Mouse (Mus musculus) gonadal fat pad, adult 2 months (tissue): ENCODE results near the gene Gpr82. TPM values are rescaled to one million over a fixed set of nuclear protein-coding genes. Genes with fewer than 3 reads are reported as not detected.

Experiments used
- DNase-seq: peaks from one replicate; pipeline ENCODE4 v3.0.0-alpha.2; 2012; ENCODE audit warnings: low read depth
- polyA plus RNA-seq: library from polyadenylated mRNA; depleted of rRNA; stranded (reverse); fragments of >200 nt; gene quantifications from 2 replicates; pipeline ENCODE4 v1.2.3, GENCODE M21; 2012; rRNA removed

Gpr82 gene
- polyA plus RNA-seq: 8.4 and 10.7 TPM in 2 replicates

- no peak for DNase-seq
Observed at GRCm38 (mm10) chrX:13661063-13661462, at the start of gene Gpr82. Gpr82 (plus strand) TSS chrX:13661363.

DNA sequence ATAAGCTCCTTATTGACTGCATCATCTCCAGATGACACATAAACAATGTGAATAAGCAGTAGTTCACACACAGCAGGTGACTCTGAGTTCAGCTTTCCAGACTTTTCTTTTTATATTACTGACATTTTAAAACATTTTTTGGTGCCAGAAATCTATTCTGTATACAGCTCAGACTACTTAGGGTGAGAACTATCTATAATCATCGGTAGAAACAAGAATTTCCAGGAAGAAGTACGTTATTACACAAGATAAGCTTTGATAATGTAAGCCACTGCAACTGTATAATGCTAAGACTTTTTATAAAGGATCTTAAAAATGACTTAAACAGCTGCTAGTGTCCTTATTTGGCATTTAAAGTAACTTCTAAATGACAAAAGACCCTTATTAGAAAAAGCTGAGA lies 49.0 kb upstream of the Gpr82 start:
- DNase-seq: no peak

DNA sequence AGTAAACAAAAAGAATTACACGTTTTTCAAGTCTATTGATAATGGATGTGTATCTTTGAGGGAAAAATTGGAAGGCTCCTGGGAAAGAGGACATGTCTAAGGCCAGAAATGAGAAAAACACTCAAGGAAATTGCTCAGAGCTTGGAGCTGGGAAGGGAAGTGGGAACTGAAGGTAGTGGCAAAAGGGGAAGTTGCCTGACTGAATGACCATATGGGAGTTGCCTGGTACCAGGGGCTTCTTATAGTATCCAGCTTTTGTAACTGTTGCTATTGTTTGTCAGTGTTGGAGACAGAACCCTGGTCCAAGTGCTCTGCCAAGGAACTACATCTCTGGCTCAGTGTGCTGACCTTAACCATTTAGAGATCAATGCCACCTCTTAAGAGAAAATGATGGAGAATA lies 44.4 kb upstream of the Gpr82 start:
- no peak for DNase-seq

DNA sequence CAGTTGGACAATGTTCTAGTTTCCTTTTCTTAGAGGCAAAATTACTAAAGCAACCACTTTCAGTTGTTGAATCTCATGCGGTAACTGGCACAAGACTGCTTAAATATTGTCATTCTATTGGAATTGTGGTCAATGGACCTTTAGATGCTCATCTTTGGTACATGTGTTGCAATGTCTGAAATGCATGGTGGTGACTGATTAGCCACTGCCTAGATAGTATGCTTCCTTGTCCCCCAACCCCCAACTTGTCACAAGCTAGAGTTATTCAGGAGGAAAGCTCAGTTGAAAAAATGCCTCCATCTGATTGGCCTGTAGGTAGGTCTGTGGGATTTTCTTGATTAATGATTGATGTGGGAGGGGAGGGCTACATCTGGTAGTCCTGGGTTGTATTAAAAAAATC lies 43.9 kb upstream of the Gpr82 start:
- no peak for DNase-seq

DNA sequence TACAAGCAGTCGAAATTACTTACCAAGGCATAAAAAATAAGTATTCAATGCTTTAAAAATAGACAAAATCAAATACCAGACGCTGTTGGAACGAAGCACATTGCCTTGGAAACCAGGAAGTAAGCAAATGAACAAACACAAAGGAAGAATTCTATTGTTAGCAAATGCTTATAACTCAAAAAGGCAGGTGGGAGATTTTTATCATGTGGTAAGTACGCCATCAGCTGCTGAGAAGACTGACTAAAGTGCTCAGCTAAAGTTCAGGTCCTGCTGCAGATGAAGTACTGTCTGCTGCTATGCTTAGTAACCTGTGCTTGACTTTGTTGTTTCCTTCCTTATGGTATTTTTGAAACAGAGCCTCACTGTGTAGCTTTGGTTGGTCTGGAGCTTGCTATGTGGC lies 42.7 kb upstream of the Gpr82 start:
- DNase-seq: no peak

DNA sequence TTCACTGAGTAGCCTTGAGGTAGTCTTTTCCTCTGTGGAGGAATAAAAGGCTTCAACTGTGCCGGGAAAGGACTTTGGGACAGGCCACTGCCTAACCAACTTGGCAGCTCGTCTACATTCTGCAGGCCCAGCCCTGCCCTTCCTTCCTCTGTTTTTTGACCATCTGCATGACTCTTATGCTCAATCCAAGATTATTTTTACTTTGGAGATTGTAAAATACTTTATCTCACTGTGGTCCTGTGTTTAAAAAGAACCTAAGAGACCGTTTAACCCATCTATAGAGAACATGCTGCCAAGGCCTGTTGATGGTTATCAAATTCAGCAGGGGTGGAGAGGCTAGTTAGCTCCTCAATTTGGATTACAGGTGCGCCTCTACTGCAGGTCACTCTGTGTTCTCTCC lies 39.7 kb upstream of the Gpr82 start:
- no peak for DNase-seq

- no peak for DNase-seq
Observed at GRCm38 (mm10) chrX:13622654-13623053, 38.5 kb upstream of the Gpr82 start.

DNA sequence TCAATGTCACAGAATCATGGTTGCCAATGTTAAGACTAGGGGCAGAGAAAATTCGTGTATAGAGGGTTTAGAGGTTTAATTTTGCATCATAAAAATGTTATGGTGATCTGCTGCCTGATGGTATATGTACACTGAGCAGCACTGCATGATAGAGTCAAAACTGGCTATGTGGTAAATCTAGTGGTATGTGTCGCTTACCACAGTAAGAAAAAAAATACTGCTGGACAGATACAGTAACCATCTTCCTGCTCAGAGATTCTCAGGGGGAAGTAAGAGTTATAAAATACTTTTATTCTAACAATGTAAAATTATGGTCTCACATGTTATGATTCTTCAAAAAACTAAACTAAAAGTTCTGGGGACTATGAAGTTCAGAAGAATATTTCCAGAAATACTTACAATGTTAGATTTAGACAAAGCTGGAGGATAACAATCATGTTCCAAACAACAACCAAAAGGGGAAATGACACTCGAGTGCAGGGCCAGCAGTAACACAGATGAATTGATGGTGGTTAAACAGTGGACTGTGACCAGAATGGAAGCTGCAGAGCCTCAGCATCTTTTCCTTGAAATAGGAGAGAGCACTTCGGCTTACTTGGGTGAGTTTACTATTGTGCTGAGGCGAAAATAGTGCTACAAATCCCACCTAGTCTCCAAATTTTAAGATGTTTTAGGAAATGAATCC lies 29.4 kb upstream of the Gpr82 start, which contains the start of gene Gpr34:
Gene Gpr34, plus strand, starts transcription at position 491 of the 685 bp plus-strand sequence.
- DNase-seq: no peak

- DNase-seq: no peak
Observed at GRCm38 (mm10) chrX:13636398-13636797, 24.8 kb upstream of the Gpr82 start.

DNA sequence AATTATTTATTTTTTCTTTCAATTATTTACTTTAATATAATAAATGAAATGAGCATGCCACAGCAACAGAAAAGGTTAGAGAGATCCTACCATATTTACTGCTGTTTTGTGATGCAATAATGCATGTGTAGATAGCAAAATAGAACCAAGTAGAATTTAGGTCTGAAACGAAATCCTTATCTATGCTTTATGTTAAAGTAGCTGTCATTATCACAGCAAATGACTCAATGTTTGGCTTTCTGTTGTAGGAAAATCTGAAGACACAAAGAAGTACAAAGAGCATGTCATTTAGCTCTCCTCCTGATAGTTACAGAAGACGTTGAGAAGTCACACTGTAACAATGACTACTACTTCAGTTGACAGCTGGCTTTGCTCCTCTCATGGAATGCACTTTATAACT lies 22.3 kb upstream of the Gpr82 start:
- DNase-seq: no peak

- DNase-seq: no peak
Observed at GRCm38 (mm10) chrX:13651889-13652288, 9.3 kb upstream of the Gpr82 start.

DNA sequence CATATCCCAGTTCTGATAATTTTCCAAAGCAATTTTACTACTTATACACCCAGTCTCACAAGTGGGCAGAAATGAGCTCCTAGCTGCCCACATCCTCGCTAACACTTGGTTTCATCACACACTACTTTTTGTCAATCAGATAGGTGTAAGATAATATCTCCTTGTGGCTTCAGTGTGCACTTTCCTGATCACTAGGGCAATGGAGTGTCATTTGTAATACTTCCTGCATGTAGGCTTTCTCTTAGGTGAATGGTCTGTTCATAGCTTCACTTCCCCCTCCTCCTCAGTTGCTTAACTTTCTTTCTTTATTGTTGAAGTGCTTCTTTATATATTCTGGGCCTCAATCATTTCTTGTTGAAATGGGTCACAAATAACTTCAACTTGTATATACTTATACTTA lies 8.9 kb upstream of the Gpr82 start:
- no peak for DNase-seq

DNA sequence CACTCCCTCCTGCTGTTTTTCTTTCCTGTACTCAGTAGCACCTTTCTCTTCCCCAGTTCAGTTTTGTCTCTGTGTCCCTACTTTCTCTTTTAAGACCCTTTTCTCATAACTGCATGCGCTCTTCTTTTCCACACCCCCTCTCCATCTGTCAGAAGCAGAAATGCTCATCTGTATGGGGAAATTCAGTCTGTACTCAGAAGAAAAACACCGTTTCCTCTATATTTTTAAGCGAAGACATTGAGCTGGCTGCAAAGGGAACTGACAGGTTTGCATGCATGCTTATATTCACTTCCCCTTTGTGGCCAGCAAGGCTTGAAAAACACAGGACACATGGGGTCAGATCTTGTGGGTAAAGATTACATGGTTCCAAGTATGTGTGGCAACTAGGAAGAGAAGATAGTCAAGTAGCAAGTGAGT lies 6.2 kb upstream of the Gpr82 start:
- no peak for DNase-seq

DNA sequence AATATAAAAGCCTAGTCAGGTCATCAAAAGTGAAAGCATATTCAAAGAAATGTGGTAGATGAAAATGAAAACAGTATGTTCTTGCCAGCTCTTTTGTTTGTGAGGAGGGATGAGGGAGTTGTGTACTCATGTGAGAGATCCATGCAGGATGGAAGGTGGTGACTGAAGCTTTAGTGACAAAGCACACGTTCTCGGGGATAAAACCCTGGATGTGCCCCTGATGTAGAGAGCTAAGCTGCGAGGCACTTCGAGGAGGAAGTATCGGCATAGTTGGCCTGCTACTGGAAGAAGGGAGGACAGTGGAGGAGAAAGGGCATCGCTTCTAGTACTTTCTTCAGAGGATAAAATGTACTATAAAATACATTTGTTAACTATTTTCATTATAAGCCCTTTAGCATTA lies 5.3 kb upstream of the Gpr82 start:
- no peak for DNase-seq

DNA sequence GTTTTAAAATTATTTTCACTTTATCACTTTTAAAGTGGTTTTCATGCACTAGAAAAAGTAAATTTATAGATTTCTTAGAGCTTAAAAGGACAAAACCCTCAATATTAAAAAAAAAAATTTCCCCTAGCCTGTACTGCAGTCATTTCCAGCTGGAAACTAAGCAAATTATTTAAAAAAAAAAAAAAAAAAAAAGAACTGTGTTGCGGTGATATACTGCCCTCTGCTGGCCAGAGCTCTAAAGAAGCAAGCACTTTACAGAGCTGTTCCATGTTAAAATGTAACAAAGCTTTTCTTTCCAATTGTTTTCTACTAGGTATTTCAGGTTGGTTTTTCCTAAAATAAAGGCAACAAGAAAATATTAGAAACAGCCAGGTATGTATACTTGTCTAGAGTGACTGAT lies 4.4 kb upstream of the Gpr82 start:
- no peak for DNase-seq

- DNase-seq: no peak
Observed at GRCm38 (mm10) chrX:13658616-13659140, 2.5 kb upstream of the Gpr82 start.

DNA sequence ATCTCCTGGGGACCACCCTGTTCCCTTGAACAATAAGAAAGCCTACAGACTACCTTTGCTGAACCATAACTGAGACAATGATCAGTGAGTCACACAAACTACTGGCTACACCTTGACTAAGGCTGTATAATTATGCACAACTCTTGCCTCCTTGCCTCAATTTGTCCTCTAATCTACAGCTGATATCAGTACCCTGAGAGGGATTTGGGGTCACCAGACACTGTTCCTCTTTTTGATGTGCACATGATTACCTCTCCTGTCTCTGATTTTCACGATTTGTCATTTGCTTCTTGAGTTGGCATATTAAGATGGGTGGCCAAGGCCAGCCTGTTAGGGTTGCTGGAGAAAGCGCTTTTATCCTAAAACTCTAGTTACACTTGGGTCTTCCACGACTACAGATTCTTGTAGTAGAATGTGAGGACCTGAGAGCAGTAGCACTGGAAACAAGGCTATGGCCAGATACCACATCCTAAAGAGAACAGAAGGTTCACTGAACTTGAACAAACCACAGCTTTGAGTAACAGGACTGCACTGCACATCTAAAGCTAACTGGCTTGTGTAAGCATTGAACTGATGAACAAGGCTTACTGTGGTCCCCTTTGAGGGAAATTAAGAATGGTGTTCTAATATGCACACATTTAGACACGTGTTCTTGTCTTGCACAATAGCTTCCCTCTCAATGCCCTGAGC lies 1.8 kb upstream of the Gpr82 start:
- no peak for DNase-seq

DNA sequence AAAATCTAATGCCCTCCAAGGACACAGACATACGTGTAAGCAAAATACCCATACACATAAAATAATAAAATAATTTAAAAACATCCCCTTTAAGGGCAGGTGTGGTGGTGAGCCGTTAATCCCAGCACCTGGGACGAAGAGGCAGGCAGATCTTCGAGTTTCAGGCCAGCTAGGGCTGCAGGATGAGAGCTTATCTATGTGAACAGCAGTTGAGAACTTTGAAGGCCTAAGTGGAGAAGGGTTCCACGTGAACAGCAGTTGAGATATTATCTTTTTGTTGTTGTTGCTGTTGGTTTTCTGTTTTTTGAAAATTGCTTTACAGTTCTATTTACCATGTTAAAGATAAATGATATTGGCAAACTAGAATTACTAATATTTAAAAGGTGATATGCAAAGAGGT lies 7.7 kb downstream of the Gpr82 start:
- no peak for DNase-seq

GRCm38 (mm10) chrX:13670342-13670741 lies 9.2 kb downstream of the Gpr82 start:
- no peak for DNase-seq

DNA sequence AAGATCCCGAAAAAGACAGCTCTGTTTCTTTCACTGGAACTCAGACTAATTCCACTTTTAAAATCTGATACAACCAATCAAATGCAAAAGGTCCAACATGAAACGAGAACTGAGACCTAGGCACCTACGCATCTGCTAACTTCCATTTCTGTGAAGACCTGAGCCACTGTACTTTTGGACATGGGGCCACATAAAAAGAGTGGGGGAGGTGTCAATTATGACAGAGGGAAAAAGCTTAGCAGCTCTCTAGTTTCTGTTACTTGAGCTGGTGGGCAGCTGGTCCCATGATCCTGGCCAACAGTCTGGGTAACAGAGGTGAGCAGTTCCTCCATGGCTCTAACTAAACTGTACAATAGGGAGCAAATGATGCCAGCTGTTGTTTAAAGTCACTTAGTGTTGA lies 11.8 kb downstream of the Gpr82 start:
- no peak for DNase-seq

DNA sequence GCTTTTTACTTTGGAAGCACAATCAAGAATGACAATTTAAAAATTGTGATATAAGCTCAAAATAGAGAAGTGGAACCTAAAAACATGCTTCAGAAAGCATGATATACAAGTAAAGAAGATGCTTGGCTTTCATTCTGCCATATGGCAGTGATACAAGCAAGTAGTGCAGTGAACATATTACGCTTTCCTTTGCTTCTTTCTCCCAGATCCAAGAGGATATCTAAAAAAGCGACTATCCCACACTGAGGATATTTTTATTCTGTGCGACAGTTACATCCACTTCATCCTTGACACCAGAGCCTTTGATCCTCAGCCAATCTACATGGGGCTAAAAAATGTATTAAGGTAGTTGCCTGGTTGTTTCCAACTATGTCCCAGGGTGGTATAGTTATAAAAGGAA lies 20.6 kb downstream of the Gpr82 start:
- DNase-seq: no peak

DNA sequence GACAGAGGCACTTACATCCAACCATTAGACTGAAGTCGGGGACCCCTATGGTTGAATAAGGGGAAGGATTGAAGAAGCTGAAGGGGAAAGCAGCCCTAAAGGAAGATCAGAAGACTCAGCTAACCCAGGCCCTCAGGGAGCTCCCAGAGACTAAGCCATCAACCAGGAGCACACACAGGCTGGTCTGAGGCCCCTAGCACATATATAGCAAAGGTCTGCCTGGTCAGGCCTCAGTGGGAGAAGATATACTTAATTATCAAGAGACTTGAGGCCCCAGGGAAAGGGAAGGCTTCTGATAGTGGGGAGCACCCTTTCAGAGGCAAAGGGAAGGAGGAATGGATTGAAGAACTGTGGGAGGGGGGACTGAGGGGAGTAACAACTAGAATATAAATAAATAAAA lies 25.4 kb downstream of the Gpr82 start:
- no peak for DNase-seq

DNA sequence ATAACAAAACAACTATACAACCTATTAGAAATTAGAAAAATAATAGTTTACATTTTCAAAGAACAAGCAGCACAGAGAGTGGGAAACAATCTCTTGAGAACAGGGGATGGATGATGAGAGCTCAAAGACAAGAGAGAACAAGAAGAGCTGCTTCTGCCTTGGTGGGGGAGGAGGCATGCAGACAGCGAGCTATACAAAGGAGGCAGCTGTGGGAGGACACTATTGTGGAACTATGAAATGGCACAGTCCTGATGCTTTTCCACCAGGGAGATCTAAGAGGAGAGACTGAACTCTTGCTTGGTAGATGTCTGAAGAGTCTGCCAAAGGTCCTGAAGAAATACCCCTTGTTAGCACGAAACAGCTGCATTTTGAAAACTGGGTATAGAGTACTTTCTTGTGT lies 27.2 kb downstream of the Gpr82 start:
- DNase-seq: no peak
